Mouse (Mus musculus) myocyte (in vitro differentiated cells): ENCODE results near the gene Zfp872.

Experiments used
- CEBPB ChIP-seq: IDR thresholded peaks from 2 replicates; pipeline ENCODE4 v1.6.1; 2011; ENCODE audit warnings: mild to moderate bottlenecking, moderate library complexity; ENCODE audit not compliant: poor library complexity, insufficient read depth, severe bottlenecking
- MAX ChIP-seq: IDR thresholded peaks from one replicate; pipeline ENCODE4 v1.6.1; 2011; ENCODE audit warnings: low read depth, mild to moderate bottlenecking, control low read depth
- MYOD1 ChIP-seq, 3 experiments: IDR thresholded peaks; one replicate each; pipeline ENCODE4 v1.6.1; 2011; ENCODE audit warnings: control low read depth in 2 of 3, low read depth in 2 of 3, mild to moderate bottlenecking in 2 of 3, moderate library complexity in 1 of 3; ENCODE audit not compliant: insufficient read length in 2 of 3, control insufficient read depth in 1 of 3
- POLR2A ChIP-seq: IDR thresholded peaks from one replicate; pipeline ENCODE4 v1.6.1; 2011; ENCODE audit warnings: low read depth, mild to moderate bottlenecking, control low read depth, moderate library complexity; ENCODE audit not compliant: insufficient read length
- POLR2AphosphoS2 ChIP-seq: IDR thresholded peaks from one replicate; pipeline ENCODE4 v1.6.1; 2011; ENCODE audit warnings: low read depth, control low read depth; ENCODE audit not compliant: insufficient read length
- TCF12 ChIP-seq: IDR thresholded peaks from one replicate; pipeline ENCODE4 v1.6.1; 2011; ENCODE audit warnings: mild to moderate bottlenecking, control low read depth; ENCODE audit not compliant: poor library complexity, insufficient read depth, severe bottlenecking
- TCF3 ChIP-seq: IDR thresholded peaks from one replicate; pipeline ENCODE4 v1.6.1; 2011; ENCODE audit warnings: low read depth, control low read depth; ENCODE audit not compliant: insufficient read length
- USF1 ChIP-seq: IDR thresholded peaks from one replicate; pipeline ENCODE4 v1.6.1; 2011; ENCODE audit warnings: low read depth, mild to moderate bottlenecking, control low read depth, moderate library complexity

- TF ChIP-seq CEBPB: no peak
- TF ChIP-seq POLR2A: no peak
- no peak for TF ChIP-seq MAX
- no peak for TF ChIP-seq USF1
- TF ChIP-seq POLR2AphosphoS2: no peak
- TF ChIP-seq MYOD1 (IDR thresholded peaks at IDR 0.05; ENCODE audit: control insufficient read depth in 1 of 3, insufficient read length in 2 of 3, low read depth in 2 of 3): no peak
- TF ChIP-seq TCF3: no peak
- TF ChIP-seq TCF12: no peak
These were observed 20.1 kb upstream of the Zfp872 start for GRCm38 (mm10) chr9:22167751-22168150.
